Mouse (Mus musculus) midbrain, embryonic 14.5 days (tissue): Measurements from ENCODE around the gene Aldh3b3. TPM values are rescaled to one million over a fixed set of nuclear protein-coding genes. Genes with fewer than 3 reads are reported as not detected.
"Not testable (repeated sequence)": the region's sequence is repeated elsewhere in the genome, so short reads cannot be mapped to it uniquely, and the experiment has no call there.

Experiments used
- ATAC-seq: fragments of 200-750 bp; cut with Nextera tagmentation; 2 replicates; pipeline ENCODE4 v1.8.0; 2017; ENCODE audit warnings: moderate number of reproducible peaks, moderate library complexity; ENCODE audit not compliant: low FRiP score, low TSS enrichment
- DNase-seq: peaks from one replicate; pipeline ENCODE4 v3.0.0-alpha.2; 2015
- H3K27ac ChIP-seq: fragments of 300-500 bp; sonication (generic); replicated peaks from 2 replicates; pipeline ENCODE4 v1.5.1; 2014; ENCODE audit warnings: mild to moderate bottlenecking, low read depth, low read length, moderate library complexity
- H3K27me3 ChIP-seq: fragments of 300-500 bp; sonication (generic); 2 replicates; pipeline ENCODE4 v1.6.1; 2014; ENCODE audit warnings: low read length, control low read depth, mixed read lengths; ENCODE audit not compliant: control insufficient read depth, insufficient read depth
- H3K36me3 ChIP-seq: fragments of 300-500 bp; sonication (generic); 2 replicates; pipeline ENCODE4 v1.6.1; 2014; ENCODE audit warnings: low read length, control low read depth; ENCODE audit not compliant: control insufficient read depth, insufficient read depth
- H3K4me1 ChIP-seq: fragments of 300-500 bp; sonication (generic); 2 replicates; pipeline ENCODE4 v1.6.1; 2014; ENCODE audit warnings: mild to moderate bottlenecking, antibody characterized with exemption, low read length, control low read depth; ENCODE audit not compliant: control insufficient read depth, insufficient read depth
- H3K4me2 ChIP-seq: fragments of 300-500 bp; sonication (generic); 2 replicates; pipeline ENCODE4 v1.6.1; 2014; ENCODE audit warnings: mild to moderate bottlenecking, low read length, moderate library complexity
- H3K4me3 ChIP-seq: fragments of 300-500 bp; sonication (generic); replicated peaks from 2 replicates; pipeline ENCODE4 v1.5.1; 2014; ENCODE audit warnings: low read depth, low read length
- H3K9ac ChIP-seq: fragments of 300-500 bp; sonication (generic); replicated peaks from 2 replicates; pipeline ENCODE4 v1.6.1; 2014; ENCODE audit warnings: mild to moderate bottlenecking, low read length, moderate library complexity
- H3K9me3 ChIP-seq: fragments of 300-500 bp; sonication (generic); 2 replicates; pipeline ENCODE4 v1.6.1; 2016; ENCODE audit warnings: low read length, control low read depth, mixed read lengths; ENCODE audit not compliant: control insufficient read depth
- WGBS: fragments of 180-500 bp; shearing (Covaris S2); extraction: QIAGEN DNeasy Blood & Tissue Kit; methylation state at CpG from one replicate; pipeline ENCODE4 v1.1.7; 2014; 5-methylcytosine and 5-hydroxymethylcytosine counted together
- polyA plus RNA-seq: library from polyadenylated mRNA; unstranded; fragments of >200 nt; fragmentation: Nextera tagmentation; extraction: Ambion mirVana; gene quantifications from 2 replicates; pipeline ENCODE4 v1.2.1, GENCODE M21; 2014

Gene Aldh3b3
- polyA plus RNA-seq, 1 experiment from 2014 or later: not detected

GRCm38 (mm10) chr19:3946715-3947114 lies 11.7 kb upstream of the Aldh3b3 start:
- peak; percentile 50; the same call in 1 of the 2 replicates for ATAC-seq
- no peaks in the 10 kb centered on the region for H3K27me3 ChIP-seq
- no peak overlapping the region for H3K27ac ChIP-seq
- no peaks in the 10 kb centered on the region for H3K36me3 ChIP-seq
- H3K9ac ChIP-seq: no peak overlapping the region
- no peak overlapping the region for H3K4me2 ChIP-seq
- H3K9me3 ChIP-seq: no peaks in the 10 kb centered on the region
- peak; percentile 85 for DNase-seq
- H3K4me3 ChIP-seq: no peak overlapping the region
- no peaks in the 10 kb centered on the region for H3K4me1 ChIP-seq
- WGBS: 18% methylated on average over 2 of the region's 2 CpGs

GRCm38 (mm10) chr19:3947813-3948212 lies 10.6 kb upstream of the Aldh3b3 start:
- ATAC-seq (no peak), DNase-seq (no peak)
- WGBS: 74% methylated on average over 3 of the region's 3 CpGs
- Histone ChIP-seq H3K36me3 (no peaks in the 10 kb centered on the region), H3K4me1 (no peaks in the 10 kb centered on the region), H3K27ac (no peak overlapping the region), H3K27me3 (no peaks in the 10 kb centered on the region), H3K9me3 (no peaks in the 10 kb centered on the region), H3K4me2 (no peak overlapping the region), H3K9ac (no peak overlapping the region), H3K4me3 (no peak overlapping the region)

DNA sequence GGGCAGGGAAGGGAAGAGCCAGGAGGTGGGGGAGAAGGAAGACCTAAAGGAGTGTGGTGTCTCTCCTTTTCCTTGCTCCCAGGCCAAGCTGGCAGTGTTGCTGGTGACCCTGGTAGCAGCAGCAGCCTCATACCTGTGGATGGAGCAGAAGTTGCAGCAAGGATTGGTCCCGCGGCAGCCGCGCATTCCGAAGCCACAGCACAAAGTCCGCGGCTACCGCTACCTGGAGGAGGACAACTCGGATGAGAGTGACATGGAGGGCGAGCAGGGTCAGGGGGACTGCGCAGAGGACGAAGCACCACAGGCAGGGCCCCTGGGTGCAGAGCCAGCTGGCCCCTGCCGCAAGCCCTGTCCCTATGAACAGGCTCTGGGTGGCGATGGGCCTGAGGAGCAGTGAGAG lies 9.9 kb upstream of the Aldh3b3 start:
- Histone ChIP-seq H3K27ac (no peak overlapping the region), H3K27me3 (no peaks in the 10 kb centered on the region), H3K4me3 (no peak overlapping the region), H3K4me1 (no peaks in the 10 kb centered on the region), H3K9me3 (no peaks in the 10 kb centered on the region), H3K9ac (no peak overlapping the region), H3K36me3 (no peaks in the 10 kb centered on the region), H3K4me2 (no peak overlapping the region)
- no peak for DNase-seq
- WGBS: 73% methylated on average over 14 of the region's 14 CpGs
- no peak for ATAC-seq

GRCm38 (mm10) chr19:3950331-3950730 lies 8.1 kb upstream of the Aldh3b3 start:
- H3K9ac ChIP-seq: no peak overlapping the region
- DNase-seq (no peak), ATAC-seq (no peak)
- H3K9me3 ChIP-seq: no peaks in the 10 kb centered on the region
- WGBS: 79% methylated on average over 3 of the region's 3 CpGs
- no peak overlapping the region for H3K4me3 ChIP-seq
- no peak overlapping the region for H3K4me2 ChIP-seq
- H3K27me3 ChIP-seq: no peaks in the 10 kb centered on the region
- no peaks in the 10 kb centered on the region for H3K4me1 ChIP-seq
- no peak overlapping the region for H3K27ac ChIP-seq
- H3K36me3 ChIP-seq: no peaks in the 10 kb centered on the region

DNA sequence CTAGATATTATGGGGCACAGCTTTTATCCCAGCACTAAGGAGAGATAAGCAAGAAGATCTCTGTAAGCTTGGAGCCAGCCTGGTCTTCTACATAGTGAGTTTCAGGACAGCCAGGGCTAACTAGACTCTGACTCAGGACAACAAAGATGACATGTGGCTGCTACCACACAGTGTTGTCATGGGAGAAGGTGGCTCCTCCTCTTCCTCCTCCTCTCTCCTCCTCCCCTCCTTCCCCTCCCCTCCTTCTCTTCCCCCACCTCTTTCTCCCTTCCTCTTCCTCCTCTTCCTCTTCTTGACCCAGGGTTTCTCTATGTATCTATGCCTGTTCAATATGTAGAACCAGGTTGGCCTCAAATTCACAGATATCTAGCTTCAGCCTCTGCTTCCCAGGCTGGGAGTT lies 7.0 kb upstream of the Aldh3b3 start:
- Histone ChIP-seq H3K9ac (no peak overlapping the region), H3K9me3 (no peaks in the 10 kb centered on the region), H3K27ac (no peak overlapping the region), H3K4me1 (no peaks in the 10 kb centered on the region), H3K27me3 (no peaks in the 10 kb centered on the region), H3K4me3 (no peak overlapping the region), H3K36me3 (no peaks in the 10 kb centered on the region), H3K4me2 (no peak overlapping the region)
- ATAC-seq (no peak), DNase-seq (no peak)

GRCm38 (mm10) chr19:3952099-3952498 lies 6.3 kb upstream of the Aldh3b3 start:
- ATAC-seq: no peak

GRCm38 (mm10) chr19:3955033-3955432 lies 3.4 kb upstream of the Aldh3b3 start:
- H3K27ac ChIP-seq: no peak overlapping the region
- H3K4me3 ChIP-seq: no peak overlapping the region
- no peaks in the 10 kb centered on the region for H3K36me3 ChIP-seq
- no peak overlapping the region for H3K4me2 ChIP-seq
- no peak overlapping the region for H3K9ac ChIP-seq
- no peaks in the 10 kb centered on the region for H3K9me3 ChIP-seq
- DNase-seq (no peak), ATAC-seq (no peak)
- WGBS: 86% methylated on average over 3 of the region's 3 CpGs
- no peaks in the 10 kb centered on the region for H3K4me1 ChIP-seq
- H3K27me3 ChIP-seq: no peaks in the 10 kb centered on the region

More at GRCm38 (mm10) chr19:3952099-3952498, 6.3 kb upstream of the Aldh3b3 start:
- Histone ChIP-seq H3K9ac (no peak overlapping the region), H3K4me3 (no peak overlapping the region), H3K27me3 (no peaks in the 10 kb centered on the region), H3K4me2 (no peak overlapping the region), H3K4me1 (no peaks in the 10 kb centered on the region), H3K36me3 (no peaks in the 10 kb centered on the region), H3K9me3 (no peaks in the 10 kb centered on the region), H3K27ac (no peak overlapping the region)
- WGBS: 57% methylated on average over 1 of the region's 1 CpGs
- DNase-seq: no peak

GRCm38 (mm10) chr19:3955804-3956203 lies 2.6 kb upstream of the Aldh3b3 start:
- 60% methylated on average over 4 of the region's 4 CpGs for WGBS
- Histone ChIP-seq H3K36me3 (no peaks in the 10 kb centered on the region), H3K27me3 (no peaks in the 10 kb centered on the region), H3K4me2 (no peak overlapping the region), H3K9me3 (no peaks in the 10 kb centered on the region), H3K27ac (no peak overlapping the region), H3K9ac (no peak overlapping the region), H3K4me3 (no peak overlapping the region), H3K4me1 (no peaks in the 10 kb centered on the region)
- no peak for DNase-seq
- ATAC-seq: no peak

DNA sequence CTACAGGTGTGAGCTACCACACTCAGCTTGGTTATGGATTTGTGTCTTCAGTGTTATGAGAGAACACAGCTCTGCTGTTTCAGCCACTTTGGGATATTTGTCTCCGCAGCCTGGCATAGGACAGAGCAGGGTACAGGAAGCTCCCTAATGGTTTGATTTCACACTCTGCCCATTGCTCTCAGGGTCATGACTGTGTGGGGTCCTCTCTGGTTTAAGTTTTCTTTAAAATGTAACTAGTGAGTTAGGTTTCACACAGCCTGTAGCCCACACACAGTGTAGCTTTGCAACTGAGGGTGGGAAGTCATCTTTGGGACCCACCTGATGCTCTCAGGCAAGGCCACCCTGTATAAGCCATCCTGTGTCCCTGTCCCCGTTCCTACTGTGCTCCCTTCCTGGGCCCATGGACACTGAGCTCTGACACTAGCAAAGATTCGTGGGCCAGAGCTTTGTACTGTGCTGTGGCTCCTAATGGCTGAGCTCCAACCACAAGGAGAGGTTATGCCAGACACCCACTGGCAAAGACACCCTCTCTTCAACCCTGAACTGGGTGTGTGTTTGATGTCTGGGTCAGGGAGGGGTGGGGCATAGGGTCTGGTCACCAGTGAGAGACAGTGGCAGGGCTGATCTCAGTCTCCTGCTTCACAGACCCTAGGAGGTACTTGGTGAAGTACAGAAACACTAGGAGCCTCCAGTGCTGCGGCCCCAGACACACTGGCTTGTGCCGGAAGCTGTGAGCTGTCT lies 979 bp upstream of the Aldh3b3 start:
- not testable (repeated sequence) for ATAC-seq

More for the DNA sequence above, 979 bp upstream of the Aldh3b3 start:
- not testable (repeated sequence) for H3K4me1 ChIP-seq, H3K36me3 ChIP-seq, H3K4me2 ChIP-seq, H3K27me3 ChIP-seq, H3K9ac ChIP-seq, H3K9me3 ChIP-seq, DNase-seq, H3K4me3 ChIP-seq, H3K27ac ChIP-seq
- 79% methylated on average over 5 of the region's 5 CpGs for WGBS
